Mouse (Mus musculus) mesoderm, embryonic 11.5 days (tissue): ENCODE measurements around the gene P4htm.
A peak's percentile ranks its signal among the peaks of the same experiment; 100 is the strongest.

Experiments used
- DNase-seq: peaks from one replicate; pipeline ENCODE4 v3.0.0-alpha.2; 2012; ENCODE audit warnings: low read depth, low spot score

Gene P4htm

DNA sequence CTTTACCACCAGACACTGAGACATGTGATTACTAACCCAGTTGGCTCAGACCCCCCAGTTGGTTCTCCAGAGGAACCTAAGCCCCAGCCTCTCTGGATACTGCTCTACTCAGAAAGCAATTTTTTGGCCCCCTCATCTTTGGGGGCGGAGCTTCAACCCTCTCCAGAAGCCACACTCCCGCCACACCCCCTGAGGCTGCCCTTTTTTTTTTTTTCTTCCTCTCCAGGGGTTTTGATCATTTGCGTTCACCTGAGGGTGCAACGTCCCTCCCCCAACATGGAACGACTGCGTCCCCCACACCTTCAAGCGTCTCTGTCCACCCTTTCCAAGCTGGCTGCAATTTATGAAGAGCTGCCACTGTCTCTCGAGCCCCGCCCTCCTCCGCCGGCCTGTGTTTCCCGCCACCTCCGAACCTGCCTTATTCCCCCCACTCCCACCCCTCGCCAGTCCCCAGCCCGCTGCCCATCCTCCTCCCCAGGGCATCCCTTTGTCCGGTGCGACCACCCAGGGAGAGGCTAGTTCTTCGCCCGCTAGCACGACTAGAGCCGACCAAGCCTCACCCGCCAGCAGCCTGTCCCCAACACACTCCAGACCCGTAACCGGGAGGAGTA, 19.4 kb downstream of the P4htm start:
- DNase-seq = peak; percentile 61

DNA sequence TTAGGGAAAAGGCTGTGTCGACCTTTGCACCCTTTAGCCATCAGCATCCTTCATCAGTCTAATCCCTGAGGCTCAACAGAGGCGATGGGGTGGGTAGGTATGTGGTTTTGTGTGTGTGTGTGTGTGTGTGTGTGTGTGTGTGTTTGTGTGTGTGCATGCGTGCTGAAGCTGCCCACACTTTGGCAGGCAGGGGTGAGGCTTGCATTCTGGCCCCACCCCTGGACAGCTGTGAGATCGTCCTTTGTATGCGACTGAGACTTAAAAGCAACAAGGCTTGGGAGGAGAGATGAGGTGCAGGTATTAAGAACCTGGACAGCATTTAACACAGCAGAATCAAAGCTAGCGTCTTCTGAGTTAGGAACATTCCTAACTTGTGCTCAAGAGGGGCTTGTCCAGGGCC, 20.4 kb downstream of the P4htm start:
- no peak for DNase-seq

DNA sequence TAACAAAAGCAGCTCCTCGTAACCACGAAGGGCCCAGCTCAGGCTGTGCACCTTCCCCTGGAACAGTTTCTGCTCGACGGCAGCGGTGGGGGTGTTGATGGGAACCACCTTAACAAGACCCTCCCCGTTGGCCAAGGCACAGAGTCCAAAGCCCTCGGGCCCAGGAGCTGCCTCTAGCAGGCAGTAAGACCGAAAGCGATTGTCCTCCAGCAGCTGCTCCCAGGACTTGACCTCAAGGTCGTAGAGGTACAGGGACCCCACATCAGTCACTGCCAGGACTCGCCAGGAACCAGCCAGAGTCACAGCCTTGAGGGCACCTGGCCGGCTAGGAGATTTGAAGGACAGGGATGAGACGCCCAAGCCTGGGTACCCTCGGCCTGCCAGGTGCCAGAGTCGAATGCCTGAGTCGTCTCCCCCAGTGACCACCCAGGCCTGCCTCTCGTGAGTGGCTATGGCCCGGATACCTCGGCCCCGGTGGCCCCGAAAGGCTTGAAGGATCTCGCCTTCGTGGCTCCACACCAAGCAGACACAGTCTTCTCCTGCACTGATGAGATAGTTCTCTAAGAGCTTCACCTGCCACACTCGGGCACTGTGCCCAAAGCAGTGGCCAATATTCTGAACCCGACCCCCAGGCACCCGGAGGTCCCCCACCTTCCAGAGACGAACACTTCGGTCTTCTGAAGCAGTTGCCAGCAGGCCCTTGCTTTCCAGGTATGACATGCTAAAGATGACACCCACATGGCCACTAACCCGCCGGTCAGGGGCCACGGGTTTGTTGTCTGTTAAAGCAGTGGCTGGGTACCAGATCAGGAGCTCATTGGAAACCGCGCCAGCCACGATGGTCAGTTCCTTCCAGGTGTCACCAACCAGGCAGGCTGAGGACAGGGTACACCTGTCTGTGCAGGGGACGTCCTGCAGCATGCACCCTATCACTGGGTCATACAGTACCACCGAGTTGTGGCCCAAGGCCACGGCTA, 21.9 kb downstream of the P4htm start:
- no peak for DNase-seq

DNA sequence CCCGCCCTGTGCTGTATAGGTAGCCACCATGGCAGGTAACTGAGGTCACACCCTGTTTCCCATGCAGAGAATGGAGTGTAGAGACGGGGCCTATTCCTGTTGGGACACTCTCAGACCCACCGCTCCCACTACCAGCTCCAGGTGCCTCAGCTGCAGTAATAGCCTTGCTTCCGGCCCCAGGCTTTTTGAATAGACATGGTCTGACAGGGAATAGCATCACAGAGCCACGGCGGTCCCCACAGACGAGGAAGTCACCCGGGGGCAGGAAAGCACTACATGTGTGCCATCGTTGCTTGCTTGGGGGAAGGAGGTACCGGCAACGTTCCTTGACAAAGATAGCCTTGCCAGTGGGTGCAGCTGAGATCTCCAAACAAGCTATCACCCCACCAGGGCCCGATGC, 22.5 kb downstream of the P4htm start:
- no peak for DNase-seq

DNA sequence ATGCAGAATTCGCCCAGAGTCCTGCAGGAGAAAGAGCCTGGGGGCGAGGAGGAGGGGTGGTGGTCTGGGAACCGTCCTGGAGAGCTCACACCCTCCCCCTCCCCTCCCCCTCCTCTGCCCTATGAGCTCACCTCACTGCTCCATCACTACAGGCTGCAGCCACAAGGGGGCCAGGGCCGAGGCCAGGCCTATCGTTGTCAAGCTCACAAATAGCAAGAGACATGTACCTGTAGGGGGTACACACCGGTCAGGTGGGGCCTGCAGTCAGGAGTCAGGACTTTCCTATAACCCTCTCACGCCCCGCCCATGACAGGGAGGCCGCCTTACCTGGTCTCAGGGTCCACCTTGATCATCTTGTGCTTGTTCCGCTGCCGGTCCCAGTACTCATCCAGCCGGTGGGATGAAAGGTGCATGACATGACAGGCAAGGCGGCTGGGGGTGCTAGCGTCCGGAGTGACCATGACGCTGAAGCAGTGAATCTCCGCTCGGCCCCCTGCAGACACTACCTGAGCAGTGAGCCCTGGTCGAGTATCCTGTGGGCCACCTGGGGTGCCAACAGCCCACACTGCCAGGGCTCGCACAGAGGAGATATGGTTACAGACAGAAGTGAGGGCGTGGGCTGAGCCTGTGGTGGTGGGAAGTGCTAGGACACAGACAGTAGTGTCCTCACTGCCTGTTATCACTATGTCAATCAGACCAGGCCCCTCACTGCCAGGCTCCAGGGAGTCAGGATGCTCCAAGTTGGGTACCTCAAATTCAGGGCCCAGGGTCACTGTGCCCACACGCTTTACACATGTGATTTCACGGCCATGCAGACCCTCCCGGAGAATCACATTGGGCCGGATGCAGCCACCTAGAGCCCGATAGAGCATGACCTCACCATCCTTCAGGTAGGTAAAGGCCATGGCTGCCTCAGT, 23.4 kb downstream of the P4htm start:
- peak; percentile 82 for DNase-seq

DNA sequence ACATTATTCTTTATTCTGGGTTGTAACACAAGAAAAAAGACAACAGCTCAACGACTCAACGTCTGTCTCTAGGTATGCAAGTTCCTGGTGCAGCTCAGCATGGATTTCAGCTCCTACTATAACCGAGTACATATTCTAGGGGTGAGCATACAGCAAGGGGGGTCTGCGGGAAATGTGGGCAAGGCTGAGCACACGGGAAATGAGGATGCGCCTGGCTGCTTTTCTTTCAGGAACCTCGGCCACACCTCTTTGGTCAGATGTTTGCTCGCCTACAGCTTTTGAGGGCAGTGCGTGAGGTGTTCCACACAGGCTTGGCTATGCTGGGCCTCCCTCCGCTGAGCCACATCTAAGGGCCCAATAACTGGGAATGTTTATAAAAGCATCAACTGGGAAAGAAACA, 25.1 kb downstream of the P4htm start:
- no peak for DNase-seq

DNA sequence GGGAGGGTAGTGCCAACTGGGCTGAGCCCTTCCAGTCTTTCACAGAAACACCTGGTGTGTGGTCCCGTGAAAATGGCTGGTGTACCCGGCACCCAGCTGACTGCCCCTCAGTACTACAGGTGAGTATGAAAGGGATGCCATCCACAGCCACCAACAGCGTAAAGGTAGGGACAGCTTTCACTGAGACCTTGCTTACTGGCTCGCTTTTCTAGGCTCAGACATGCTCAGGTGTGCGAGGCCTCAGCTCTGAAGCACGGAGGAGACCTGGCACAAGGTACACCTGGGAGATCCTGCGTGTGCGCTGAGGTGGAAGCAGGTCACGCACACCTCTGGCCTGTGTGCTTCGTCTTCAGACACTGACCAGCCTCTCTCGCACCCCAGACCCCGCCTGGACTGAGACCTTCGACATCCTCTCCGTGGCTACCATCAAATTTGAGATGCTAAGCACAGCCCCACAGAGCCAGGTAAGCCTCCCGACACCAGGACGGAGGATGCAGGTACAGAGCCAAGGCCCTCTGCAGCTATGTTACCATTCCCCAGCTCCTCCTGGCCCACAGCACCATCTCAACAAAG, 26.0 kb downstream of the P4htm start:
- no peak for DNase-seq

DNA sequence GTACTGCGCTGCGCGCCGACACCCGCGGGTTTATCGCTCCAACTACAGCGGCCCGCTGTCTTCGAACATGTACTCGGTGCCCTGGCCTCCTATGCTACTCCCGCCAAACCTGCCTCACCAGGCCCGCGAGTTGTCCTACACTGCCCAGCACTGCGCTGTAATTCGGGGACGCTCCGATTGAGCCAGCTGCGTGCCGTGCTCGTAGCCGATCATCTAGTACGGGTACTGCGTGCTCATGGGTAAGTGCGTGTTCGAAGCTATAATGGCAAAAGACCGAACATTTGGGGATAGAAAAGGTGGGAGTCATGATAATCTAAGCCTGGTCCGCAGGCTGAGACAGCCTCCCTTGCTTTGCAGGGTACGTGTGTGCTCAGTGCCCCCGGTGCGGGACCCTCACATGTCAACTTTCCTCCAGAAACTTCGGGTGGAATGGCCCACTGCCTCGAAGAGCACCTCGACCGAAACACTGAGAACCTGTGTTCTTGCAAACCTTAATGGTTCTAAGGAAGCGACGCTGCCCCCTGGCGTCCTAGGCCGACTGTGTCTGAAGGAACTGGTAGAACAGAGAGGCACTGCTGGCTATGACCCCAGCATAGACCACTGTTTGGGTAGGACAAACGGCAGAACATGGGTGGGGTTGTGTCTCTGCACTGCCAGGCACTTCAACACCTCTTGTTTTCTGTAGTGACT, 27.1 kb downstream of the P4htm start:
- peak; percentile 81 for DNase-seq

DNA sequence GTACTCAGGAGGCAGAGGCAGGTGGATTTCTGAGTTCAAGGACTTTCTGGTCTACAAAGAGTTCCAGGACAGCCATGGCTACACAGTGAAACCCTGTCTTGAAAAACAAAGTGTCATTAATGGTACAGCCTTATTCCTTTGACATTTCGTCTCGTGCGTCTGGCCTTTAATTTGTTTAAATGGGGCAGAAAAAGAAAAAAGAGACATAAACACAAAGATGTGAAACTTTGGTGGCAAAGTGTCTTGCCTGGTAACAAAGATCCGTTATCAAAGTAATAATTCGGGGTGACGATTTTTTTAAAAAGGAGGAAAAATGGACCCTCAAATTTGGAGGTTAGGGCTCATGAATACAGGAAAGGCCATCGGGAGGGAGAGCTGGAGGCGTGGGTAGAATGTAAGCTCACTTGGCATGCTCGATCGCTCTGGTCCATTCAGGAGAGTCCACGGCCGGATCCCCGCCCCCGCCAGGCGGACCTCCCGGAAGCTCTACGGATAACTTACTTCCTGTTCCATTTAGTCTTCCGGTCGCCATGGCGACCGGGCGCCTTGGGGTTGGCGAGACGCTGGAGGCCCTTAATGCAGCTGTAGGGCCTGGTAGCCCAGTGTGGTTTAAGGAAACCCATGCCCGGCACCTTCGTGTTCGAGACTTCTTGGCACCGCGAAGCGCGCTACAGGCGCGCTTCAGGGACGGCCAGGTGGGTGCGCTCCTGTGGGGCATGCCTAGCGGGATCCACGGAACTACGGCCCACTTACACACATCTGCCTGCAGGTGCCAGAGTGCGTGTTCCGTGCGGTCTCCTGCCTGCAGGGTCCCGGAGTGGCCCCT, 27.9 kb downstream of the P4htm start, which contains the start of gene Dalrd3:
TSS of gene Dalrd3 (plus strand) at position 506 of the 826 bp plus-strand sequence.
- DNase-seq = peak; percentile 95

DNA sequence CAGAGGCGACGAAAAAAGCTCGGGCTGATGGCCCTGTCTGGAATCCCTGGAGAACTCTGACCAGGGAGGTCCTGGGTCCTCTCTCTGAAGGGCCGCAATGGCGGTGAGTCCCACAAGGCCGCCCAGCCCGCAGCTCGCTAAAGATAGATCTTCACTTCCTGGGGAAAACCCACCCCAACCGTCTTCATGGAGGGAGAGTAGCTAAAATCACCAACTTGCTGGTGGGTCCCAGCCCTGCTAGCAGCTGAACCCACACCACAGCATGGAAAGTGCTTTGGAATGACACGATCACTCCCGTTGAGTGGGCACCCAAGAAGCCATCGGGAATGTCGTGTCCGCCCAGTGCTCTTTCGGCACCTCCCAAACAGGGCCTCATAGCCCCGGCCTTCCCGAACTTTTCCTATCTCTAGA, 29.0 kb downstream of the P4htm start:
- DNase-seq = no peak

DNA sequence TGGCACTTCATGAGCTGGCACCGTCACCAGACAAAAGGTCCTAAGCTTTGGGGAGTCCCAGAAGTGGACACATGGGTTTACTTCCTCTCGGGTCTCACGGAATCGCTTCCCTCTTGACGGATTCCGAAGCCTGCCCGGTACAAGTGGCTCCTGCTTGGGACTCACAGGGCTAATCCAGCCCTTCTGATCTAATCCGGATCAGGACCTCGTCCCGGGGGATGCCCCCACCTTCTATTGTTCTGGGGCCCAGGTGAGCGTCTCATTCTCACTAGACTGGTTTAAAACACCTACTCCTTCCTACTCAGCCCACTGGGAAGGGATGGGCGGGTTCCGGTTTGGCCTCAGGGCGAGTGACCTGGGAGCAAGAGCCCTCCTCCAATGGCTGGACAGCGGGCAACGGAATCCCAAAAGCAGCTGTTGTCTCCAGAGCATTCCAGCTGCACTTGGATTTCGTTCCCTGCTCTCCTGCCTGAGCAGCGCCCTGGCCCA, 29.5 kb downstream of the P4htm start:
- DNase-seq = no peak

DNA sequence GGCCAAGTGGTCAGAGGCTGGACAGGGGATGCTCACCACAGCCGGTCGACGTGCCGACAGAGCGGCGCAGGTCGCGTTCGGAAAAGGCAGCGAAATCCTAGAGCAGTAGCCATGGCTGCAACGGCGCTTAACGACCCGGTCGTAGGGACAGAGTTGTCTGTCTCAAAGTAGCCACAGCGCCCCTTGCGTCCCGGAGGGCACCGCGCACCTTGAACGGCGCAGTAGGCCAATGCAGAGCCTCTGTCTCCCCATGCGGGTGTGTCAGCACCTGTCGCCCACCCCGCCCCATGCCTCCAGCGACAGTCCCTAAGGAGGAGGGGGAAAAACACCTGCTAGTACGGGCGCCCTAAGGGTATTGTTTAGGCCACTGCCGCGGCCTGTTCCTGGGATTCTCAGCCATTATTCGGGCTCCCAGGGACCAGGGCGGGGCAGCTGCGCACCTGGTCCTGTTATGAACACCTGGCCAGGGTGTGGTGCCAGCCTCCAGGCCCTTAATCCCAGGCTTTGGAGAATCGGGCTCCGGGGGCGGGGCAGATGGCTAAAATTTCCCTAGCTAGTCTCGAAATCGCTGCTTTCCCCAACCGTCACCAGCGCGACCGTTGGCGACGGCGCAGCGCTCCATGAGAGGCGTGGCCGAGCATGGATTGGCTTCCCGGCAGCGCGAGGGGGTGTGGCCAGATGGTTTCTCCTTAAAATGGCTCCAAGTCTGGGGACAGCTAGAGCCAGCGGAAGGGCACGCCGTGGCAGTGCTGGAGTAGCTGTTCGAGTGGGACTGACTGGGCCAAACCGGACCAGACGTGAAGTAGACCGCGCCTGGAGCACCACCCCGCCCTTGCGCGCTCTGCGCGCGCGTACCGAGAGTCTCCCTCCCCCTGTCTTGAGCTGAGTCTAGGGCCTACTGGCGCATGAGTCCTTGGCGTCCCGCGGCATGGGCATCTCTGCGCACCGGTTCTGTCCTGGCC, 30.4 kb downstream of the P4htm start, which contains the start of gene Ndufaf3:
TSS of gene Ndufaf3 (minus strand) at position 620 of the 962 bp plus-strand sequence.
- peak; percentile 94 for DNase-seq

DNA sequence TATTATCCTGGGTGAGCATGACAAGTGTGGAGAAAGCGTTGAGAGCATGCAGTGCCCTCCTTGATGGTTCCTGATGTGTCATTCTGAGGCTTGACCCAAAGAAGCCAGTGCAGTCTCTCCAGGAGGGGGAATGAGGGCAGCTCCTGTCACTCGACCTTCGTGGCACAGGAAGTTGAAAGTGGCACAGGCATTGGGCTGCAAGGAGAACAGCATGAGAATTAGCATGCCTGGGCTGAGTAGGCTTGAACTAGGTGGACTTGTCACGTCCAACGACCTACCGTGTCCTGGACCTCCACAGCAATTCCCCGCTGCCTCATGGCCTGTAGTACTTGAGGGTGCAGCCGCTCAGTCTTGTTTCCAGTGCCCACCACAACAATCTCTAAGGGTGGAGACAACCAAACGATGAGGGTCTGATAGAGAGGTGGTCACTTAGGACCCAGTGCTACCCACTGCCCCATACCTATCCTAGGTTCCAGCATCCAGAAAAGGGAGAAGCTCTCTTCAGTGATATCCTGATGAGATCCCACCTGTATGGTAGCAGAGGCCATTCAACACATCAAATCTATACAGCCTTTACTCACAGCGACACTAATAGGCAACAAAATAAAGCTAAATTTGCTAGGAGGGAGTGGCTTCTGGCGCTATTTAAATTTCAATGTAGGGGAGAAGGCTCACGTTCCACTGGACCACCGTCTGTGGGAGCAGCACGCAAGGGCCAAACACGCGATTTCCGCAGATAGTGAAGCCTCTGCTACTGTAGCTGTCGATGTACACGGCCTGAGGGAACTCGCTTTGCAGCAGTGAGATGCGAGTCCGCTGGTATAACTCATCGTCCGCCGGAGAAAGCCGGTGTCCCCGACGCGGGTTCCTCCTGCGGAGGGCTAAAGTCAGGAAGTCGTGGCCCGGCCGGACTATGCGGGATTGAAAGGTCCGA, 31.3 kb downstream of the P4htm start:
- DNase-seq = no peak

DNA sequence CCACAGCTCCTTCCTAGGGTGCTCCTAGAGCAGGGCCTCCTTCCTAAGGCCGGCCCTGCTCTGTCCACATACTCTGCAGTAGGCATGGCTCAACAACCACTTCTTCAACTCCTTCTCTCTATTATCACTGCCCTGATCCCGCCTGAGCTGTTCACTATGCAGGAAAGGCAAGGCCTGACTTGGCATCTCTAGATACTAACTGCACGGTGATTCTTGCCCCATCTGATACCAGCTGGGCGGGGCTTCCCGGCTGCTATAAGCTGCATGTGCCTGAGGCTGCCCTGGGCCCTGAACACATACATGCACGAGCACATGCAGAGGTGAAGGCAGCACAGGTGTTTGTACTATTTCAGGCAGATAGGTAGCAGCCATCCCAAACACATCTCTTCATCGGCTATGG, 33.3 kb downstream of the P4htm start:
- no peak for DNase-seq

DNA sequence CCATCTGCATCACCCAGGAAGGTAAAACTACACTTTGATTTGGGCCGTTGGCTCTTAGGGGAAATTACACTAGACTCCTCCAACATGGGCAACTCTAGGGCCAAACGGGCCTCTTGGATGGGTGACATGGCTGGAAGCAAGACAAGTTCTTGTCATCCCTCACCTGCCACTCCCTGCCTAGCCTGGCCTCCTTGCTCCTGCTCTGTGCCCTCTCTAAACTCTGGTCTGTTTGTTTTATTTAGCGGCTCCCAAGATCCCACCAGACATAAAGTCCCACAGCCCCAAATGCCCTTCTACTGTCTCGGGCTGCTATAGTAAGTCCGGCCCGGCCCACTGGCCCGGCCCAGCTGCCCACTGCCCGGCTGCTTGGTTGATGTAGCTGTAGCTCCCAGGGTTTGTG, 33.8 kb downstream of the P4htm start:
- no peak for DNase-seq

DNA sequence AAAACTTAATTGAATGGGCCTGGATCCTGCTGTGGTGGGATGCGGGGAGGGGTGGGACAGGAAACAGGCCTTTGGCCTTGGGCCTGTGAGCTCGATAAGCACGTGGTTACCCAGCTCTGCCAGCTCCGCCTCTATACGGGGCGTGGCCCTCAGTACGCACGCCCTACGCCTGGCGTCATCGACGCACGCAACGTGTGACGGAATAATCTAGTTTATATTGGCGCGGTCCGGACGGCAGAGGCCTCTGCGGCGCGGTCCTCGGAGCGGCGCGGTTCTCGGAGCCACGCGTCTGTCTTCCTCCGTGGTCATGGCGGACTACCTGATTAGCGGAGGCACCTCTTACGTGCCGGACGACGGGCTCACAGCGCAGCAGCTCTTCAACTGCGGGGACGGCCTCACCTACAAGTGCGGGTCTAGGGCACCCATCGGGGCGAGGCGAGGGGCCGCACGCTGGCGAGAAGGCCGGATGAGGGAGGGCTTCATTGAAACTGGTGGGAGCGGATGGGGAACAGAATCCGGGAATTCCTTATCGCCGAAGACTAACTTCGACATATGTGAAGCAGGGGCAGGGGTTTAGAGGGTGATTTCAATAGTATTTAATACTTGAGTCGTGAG, 37.1 kb downstream of the P4htm start, which contains the start of gene Impdh2:
TSS of gene Impdh2 (plus strand) at position 60 of the 615 bp plus-strand sequence.
- DNase-seq = peak; percentile 99

DNA sequence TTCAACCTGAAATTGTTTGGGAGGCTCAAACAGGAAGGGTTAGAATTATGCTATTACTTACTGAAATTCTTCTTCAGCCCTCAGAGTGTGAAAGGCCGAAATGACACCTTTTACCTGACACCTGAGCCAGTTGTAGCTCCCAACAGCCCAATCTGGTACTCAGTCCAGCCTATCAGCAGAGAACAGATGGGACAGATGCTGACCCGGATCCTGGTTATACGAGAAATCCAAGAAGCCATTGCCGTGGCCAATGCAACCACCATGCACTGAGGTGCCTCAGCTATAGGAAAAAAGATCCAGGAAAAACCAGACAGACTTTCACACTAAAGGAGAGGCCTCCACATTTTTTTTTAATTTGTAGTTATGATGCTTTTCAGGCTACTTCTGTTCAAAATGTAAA, 38.3 kb downstream of the P4htm start:
- DNase-seq = no peak
